Mouse (Mus musculus): ENCODE data around the gene Dmac2. TPM values are rescaled to one million over a fixed set of nuclear protein-coding genes. Genes with fewer than 3 reads are reported as not detected.

Dmac2 gene
- polyA plus RNA-seq, 1 experiment from 2014 or later = 52.0 TPM

DNA sequence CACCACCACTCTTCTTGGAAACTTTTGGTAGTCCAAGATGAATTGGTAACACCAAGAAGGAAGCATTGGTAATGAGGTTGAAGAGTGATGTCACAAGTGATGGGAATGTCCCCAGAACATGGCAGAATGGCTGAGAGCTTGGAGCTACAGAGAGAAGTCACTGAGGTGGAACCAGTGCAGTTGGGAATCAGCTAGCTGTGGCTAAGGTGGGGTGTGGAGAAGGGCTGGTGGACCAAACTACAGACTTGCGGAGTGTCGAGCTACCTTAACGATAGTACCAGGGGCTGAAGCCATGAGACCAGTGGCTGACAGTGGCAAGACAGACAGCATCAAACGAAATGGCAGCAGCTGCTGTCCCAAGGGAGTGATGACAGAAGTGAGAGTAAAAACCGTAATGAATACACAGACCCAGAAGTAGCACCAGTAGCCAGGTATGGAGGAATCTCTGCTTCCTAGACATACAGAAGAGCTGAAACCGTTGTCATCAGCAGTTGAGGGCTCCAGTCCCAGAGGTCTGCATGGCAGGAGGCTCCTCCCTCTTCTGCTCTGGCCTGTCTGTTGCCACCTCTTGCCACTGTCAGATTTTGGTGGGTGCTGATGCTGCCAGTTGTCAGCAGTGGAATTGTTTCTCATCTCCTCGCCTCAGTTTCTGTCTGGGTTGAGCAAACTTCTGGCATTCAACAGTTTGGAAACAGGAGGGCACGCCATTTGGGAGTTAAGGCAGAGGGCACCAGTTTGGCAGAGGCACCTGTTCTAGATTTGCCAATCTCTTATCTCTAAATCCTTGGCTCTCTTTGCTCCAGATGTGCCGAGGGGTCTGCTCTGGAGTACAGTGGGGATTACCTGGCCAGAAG is 33.6 kb upstream of the Dmac2 start:
- no peaks in the 10 kb centered on the region for H3K9me3 ChIP-seq (ENCODE audit: control insufficient read depth, low read length)
- WGBS = 81% methylated on average over 9 of the region's 9 CpGs

DNA sequence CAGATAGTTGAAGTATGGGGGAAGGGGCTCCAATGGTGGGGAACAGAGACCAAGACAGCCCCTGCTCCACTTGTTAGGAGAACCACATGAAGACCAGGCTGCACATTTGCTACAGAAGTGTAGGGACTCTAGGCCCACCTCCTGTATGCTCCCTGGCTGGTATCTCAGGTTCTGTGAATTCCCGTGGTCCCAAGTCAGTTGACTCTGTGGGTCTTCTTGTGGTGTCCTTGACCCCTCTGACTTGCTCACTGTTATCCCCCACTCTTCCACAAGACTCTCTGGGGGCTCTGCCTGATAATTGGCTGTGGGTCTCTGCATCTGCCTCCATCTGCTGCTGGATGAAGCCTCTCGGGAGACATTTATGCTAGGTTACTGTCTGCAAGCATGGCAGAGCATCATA is 28.0 kb upstream of the Dmac2 start:
- WGBS = 91% methylated on average over 2 of the region's 2 CpGs
- no peak overlapping the region for H3K27ac ChIP-seq (ENCODE audit: low read depth, low read length)
- H3K9me3 ChIP-seq (ENCODE audit: control insufficient read depth, low read length) = no peaks in the 10 kb centered on the region
- H3K36me3 ChIP-seq (ENCODE audit: control insufficient read depth, insufficient read depth, low read length) = no peaks in the 10 kb centered on the region
- no peak overlapping the region for H3K4me3 ChIP-seq (ENCODE audit: low read length)
- H3K27me3 ChIP-seq (replicated peaks; ENCODE audit: control insufficient read depth, insufficient read depth, low read length) = no peaks in the 10 kb centered on the region
- no peak overlapping the region for H3K9ac ChIP-seq (ENCODE audit: low read depth, low read length)
- H3K4me2 ChIP-seq (ENCODE audit: low read length) = no peak overlapping the region
- ATAC-seq = no peak
- H3K4me1 ChIP-seq (ENCODE audit: control insufficient read depth, insufficient read depth, low read depth, low read length) = no peaks in the 10 kb centered on the region

More for the DNA sequence above, 33.6 kb upstream of the Dmac2 start:
- H3K4me2 ChIP-seq (ENCODE audit: low read length) = no peak overlapping the region
- no peak for ATAC-seq
- no peak overlapping the region for H3K4me3 ChIP-seq (ENCODE audit: low read length)
- H3K4me1 ChIP-seq (ENCODE audit: control insufficient read depth, insufficient read depth, low read depth, low read length) = no peaks in the 10 kb centered on the region
- H3K27ac ChIP-seq (ENCODE audit: low read depth, low read length) = no peak overlapping the region
- no peak overlapping the region for H3K9ac ChIP-seq (ENCODE audit: low read depth, low read length)
- H3K36me3 ChIP-seq (ENCODE audit: control insufficient read depth, insufficient read depth, low read length) = no peaks in the 10 kb centered on the region
- H3K27me3 ChIP-seq (replicated peaks; ENCODE audit: control insufficient read depth, insufficient read depth, low read length) = no peaks in the 10 kb centered on the region

DNA sequence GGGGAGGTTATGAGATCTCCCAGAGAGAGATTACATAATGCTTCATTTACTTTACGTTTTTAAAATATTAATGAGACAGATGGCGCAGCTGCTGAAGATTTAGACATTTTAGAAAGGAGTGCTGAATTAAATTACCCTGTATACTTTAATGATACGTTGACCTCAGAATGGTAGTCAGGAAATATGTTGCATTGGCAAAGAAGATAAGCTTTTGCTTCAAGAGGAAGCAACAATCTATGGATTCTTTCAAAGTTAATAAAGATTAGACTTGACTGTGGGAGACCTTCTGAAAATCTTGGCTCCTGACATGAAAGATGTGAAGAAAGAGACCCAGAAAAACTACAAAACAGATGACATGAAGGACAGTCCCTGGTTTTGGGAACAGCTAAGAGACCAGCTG is 25.4 kb upstream of the Dmac2 start:
- H3K27me3 ChIP-seq (replicated peaks; ENCODE audit: control insufficient read depth, insufficient read depth, low read length) = no peaks in the 10 kb centered on the region
- WGBS = 71% methylated on average over 3 of the region's 3 CpGs
- no peak overlapping the region for H3K27ac ChIP-seq (ENCODE audit: low read depth, low read length)
- H3K9me3 ChIP-seq (ENCODE audit: control insufficient read depth, low read length) = no peaks in the 10 kb centered on the region
- no peak for ATAC-seq
- no peak overlapping the region for H3K4me2 ChIP-seq (ENCODE audit: low read length)
- H3K4me1 ChIP-seq (ENCODE audit: control insufficient read depth, insufficient read depth, low read depth, low read length) = no peaks in the 10 kb centered on the region
- H3K4me3 ChIP-seq (ENCODE audit: low read length) = no peak overlapping the region
- H3K9ac ChIP-seq (ENCODE audit: low read depth, low read length) = no peak overlapping the region
- no peaks in the 10 kb centered on the region for H3K36me3 ChIP-seq (ENCODE audit: control insufficient read depth, insufficient read depth, low read length)

DNA sequence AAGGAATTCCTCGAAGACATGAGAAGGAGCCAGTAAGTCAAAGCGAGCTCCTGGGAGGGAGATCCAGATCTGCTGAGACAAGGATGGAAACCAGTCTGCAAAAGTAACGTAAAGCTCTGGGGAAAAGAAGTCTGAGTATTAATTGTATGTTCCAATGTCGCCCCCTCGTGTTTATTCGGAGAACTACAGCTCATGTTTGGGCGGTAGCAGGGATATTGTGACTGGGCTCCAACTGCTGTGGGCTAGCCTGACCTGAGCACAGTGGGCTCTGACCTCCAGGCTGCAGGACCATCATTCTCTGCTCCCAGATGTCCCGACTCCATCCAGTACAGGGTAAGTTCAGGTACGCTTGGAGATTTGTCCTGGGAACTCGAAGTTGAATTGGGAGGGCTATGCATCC is 19.6 kb upstream of the Dmac2 start:
- WGBS = 17% methylated on average over 10 of the region's 10 CpGs
- H3K9ac ChIP-seq (ENCODE audit: low read depth, low read length) = no peak overlapping the region
- H3K27me3 ChIP-seq (replicated peaks; ENCODE audit: control insufficient read depth, insufficient read depth, low read length) = no peaks in the 10 kb centered on the region
- H3K4me1 ChIP-seq (ENCODE audit: control insufficient read depth, insufficient read depth, low read depth, low read length) = no peaks in the 10 kb centered on the region
- no peak overlapping the region for H3K27ac ChIP-seq (ENCODE audit: low read depth, low read length)
- no peak overlapping the region for H3K4me3 ChIP-seq (ENCODE audit: low read length)
- H3K4me2 ChIP-seq (ENCODE audit: low read length) = no peak overlapping the region
- no peaks in the 10 kb centered on the region for H3K36me3 ChIP-seq (ENCODE audit: control insufficient read depth, insufficient read depth, low read length)
- no peaks in the 10 kb centered on the region for H3K9me3 ChIP-seq (ENCODE audit: control insufficient read depth, low read length)
- ATAC-seq = peak; percentile 34; the same call in 1 of the 2 replicates

DNA sequence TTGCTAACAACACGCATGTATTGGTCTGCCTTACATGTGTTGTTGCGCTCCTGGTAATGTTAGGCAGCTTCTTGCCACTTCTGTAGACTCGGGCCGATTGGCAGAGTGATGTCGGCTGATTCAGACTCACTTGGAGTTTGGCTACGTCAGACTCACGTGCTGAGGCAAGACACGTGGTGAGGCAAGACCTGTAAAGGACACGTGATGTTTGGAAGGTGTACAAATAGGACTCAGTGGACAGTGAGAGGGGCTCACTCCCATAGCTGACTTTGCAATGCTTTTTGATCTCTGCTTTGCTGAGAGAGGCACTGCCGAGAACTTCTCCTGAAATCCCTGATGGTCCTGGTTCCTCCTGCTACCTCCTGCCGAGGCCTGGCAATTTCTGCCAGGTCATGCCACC is 18.5 kb upstream of the Dmac2 start:
- Histone ChIP-seq H3K4me2 (ENCODE audit: low read length) (no peak overlapping the region), H3K9ac (ENCODE audit: low read depth, low read length) (no peak overlapping the region), H3K27ac (ENCODE audit: low read depth, low read length) (no peak overlapping the region), H3K27me3 (replicated peaks; ENCODE audit: control insufficient read depth, insufficient read depth, low read length) (no peaks in the 10 kb centered on the region), H3K36me3 (ENCODE audit: control insufficient read depth, insufficient read depth, low read length) (no peaks in the 10 kb centered on the region), H3K9me3 (ENCODE audit: control insufficient read depth, low read length) (no peaks in the 10 kb centered on the region), H3K4me3 (ENCODE audit: low read length) (no peak overlapping the region), H3K4me1 (ENCODE audit: control insufficient read depth, insufficient read depth, low read depth, low read length) (no peaks in the 10 kb centered on the region)
- ATAC-seq = no peak
- 95% methylated on average over 11 of the region's 11 CpGs for WGBS

GRCm38 (mm10) chr7:25601346-25601745 is 17.9 kb upstream of the Dmac2 start:
- Histone ChIP-seq H3K4me2 (ENCODE audit: low read length) (no peak overlapping the region), H3K27ac (ENCODE audit: low read depth, low read length) (no peak overlapping the region), H3K36me3 (ENCODE audit: control insufficient read depth, insufficient read depth, low read length) (no peaks in the 10 kb centered on the region), H3K4me1 (ENCODE audit: control insufficient read depth, insufficient read depth, low read depth, low read length) (no peaks in the 10 kb centered on the region), H3K4me3 (ENCODE audit: low read length) (no peak overlapping the region), H3K9me3 (ENCODE audit: control insufficient read depth, low read length) (no peaks in the 10 kb centered on the region), H3K27me3 (replicated peaks; ENCODE audit: control insufficient read depth, insufficient read depth, low read length) (no peaks in the 10 kb centered on the region), H3K9ac (ENCODE audit: low read depth, low read length) (no peak overlapping the region)
- ATAC-seq = no peak
- 88% methylated on average over 16 of the region's 16 CpGs for WGBS

- no peaks in the 10 kb centered on the region for H3K36me3 ChIP-seq (ENCODE audit: control insufficient read depth, insufficient read depth, low read length)
- 87% methylated on average over 4 of the region's 4 CpGs for WGBS
- H3K4me1 ChIP-seq (ENCODE audit: control insufficient read depth, insufficient read depth, low read depth, low read length) = no peaks in the 10 kb centered on the region
- ATAC-seq = no peak
- no peaks in the 10 kb centered on the region for H3K27me3 ChIP-seq (replicated peaks; ENCODE audit: control insufficient read depth, insufficient read depth, low read length)
- H3K4me2 ChIP-seq (ENCODE audit: low read length) = no peak overlapping the region
- peaks cover 4% of the 10 kb centered on the region; the same call in 1 of the 2 replicates for H3K9me3 ChIP-seq (ENCODE audit: control insufficient read depth, low read length)
- no peak overlapping the region for H3K27ac ChIP-seq (ENCODE audit: low read depth, low read length)
- no peak overlapping the region for H3K4me3 ChIP-seq (ENCODE audit: low read length)
- no peak overlapping the region for H3K9ac ChIP-seq (ENCODE audit: low read depth, low read length)
These were observed 12.6 kb upstream of the Dmac2 start for GRCm38 (mm10) chr7:25606625-25607063.

DNA sequence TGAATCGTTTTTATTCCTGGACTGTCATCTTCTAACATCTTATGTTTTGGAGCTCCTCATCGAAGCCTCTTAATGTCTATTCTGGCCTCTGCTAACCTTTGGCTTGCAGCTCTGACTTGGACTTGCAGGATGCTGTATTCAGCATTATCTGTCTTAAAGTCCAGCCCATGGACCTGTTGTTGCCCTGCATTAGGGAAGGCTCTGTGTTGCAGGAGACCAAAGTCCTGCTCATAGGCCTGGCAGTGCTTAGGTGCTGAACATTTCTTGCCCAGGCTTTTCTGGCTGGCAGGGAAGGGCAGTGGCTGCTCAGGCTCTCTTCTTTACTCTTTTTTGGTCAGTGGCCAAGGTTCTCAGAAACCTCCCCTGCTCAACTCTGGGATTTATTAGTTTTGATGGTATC is 12.0 kb upstream of the Dmac2 start:
- Histone ChIP-seq H3K9me3 (ENCODE audit: control insufficient read depth, low read length) (peaks cover 4% of the 10 kb centered on the region; the same call in 1 of the 2 replicates), H3K27me3 (replicated peaks; ENCODE audit: control insufficient read depth, insufficient read depth, low read length) (no peaks in the 10 kb centered on the region), H3K9ac (ENCODE audit: low read depth, low read length) (no peak overlapping the region), H3K27ac (ENCODE audit: low read depth, low read length) (no peak overlapping the region), H3K4me2 (ENCODE audit: low read length) (no peak overlapping the region), H3K4me3 (ENCODE audit: low read length) (no peak overlapping the region), H3K36me3 (ENCODE audit: control insufficient read depth, insufficient read depth, low read length) (no peaks in the 10 kb centered on the region), H3K4me1 (ENCODE audit: control insufficient read depth, insufficient read depth, low read depth, low read length) (no peaks in the 10 kb centered on the region)
- no peak for ATAC-seq
- WGBS = 82% methylated on average over 2 of the region's 2 CpGs

DNA sequence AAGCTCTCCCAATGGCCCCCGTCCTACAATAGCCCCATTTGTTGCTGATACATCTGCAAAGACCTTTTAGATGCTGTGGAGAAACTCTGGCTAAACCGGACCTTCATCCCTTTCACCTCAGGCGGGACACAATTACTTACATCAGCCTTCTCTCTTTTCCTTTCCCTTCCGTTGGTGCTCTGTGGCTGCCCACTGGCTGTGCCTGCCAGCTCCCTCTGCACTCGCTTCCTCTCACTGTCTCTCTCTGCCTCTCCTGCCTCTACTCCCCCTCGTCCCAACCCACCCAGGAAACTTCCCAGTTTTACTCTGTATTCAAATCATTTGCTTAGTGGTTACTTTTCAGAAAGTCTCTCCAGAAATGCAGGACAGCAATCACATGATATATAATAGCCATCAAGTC is 9.2 kb upstream of the Dmac2 start:
- Histone ChIP-seq H3K9me3 (ENCODE audit: control insufficient read depth, low read length) (peaks cover 4% of the 10 kb centered on the region; the same call in 1 of the 2 replicates), H3K27me3 (replicated peaks; ENCODE audit: control insufficient read depth, insufficient read depth, low read length) (no peaks in the 10 kb centered on the region), H3K4me2 (ENCODE audit: low read length) (no peak overlapping the region), H3K36me3 (ENCODE audit: control insufficient read depth, insufficient read depth, low read length) (no peaks in the 10 kb centered on the region), H3K9ac (ENCODE audit: low read depth, low read length) (no peak overlapping the region), H3K27ac (ENCODE audit: low read depth, low read length) (no peak overlapping the region), H3K4me3 (ENCODE audit: low read length) (no peak overlapping the region), H3K4me1 (ENCODE audit: control insufficient read depth, insufficient read depth, low read depth, low read length) (no peaks in the 10 kb centered on the region)
- ATAC-seq = no peak
- WGBS = 51% methylated on average over 6 of the region's 6 CpGs

All from hindbrain, embryonic 16.5 days (tissue).